Mouse (Mus musculus): ENCODE results near the gene Rplp1. TPM values are rescaled to one million over a fixed set of nuclear protein-coding genes. Genes with fewer than 3 reads are reported as not detected.

The Rplp1 gene
- polyA plus RNA-seq, 1 experiment from 2014 or later = 998 TPM

- H3K27me3 ChIP-seq (replicated peaks) = no peaks in the 10 kb centered on the region
- peaks cover 2% of the 10 kb centered on the region for H3K4me1 ChIP-seq
- H3K4me2 ChIP-seq = no peak overlapping the region
- ATAC-seq (ENCODE audit: low FRiP score) = no peak
- no peaks in the 10 kb centered on the region for H3K9me3 ChIP-seq (replicated peaks)
- no peak overlapping the region for H3K27ac ChIP-seq (replicated peaks)
- WGBS = 90% methylated on average over 3 of the region's 3 CpGs
- H3K36me3 ChIP-seq = no peaks in the 10 kb centered on the region
- no peak overlapping the region for H3K4me3 ChIP-seq (replicated peaks)
- H3K9ac ChIP-seq (replicated peaks) = no peak overlapping the region
These were observed 26.7 kb upstream of the Rplp1 start for GRCm38 (mm10) chr9:61941054-61941453.

GRCm38 (mm10) chr9:61933333-61933732, 19.0 kb upstream of the Rplp1 start:
- no peaks in the 10 kb centered on the region for H3K9me3 ChIP-seq (replicated peaks)
- H3K27ac ChIP-seq (replicated peaks) = no peak overlapping the region
- no peak for ATAC-seq (ENCODE audit: low FRiP score)
- H3K9ac ChIP-seq (replicated peaks) = no peak overlapping the region
- no peaks in the 10 kb centered on the region for H3K27me3 ChIP-seq (replicated peaks)
- no peak overlapping the region for H3K4me3 ChIP-seq (replicated peaks)
- H3K36me3 ChIP-seq = no peaks in the 10 kb centered on the region
- no peaks in the 10 kb centered on the region for H3K4me1 ChIP-seq
- H3K4me2 ChIP-seq = no peak overlapping the region
- 89% methylated on average over 2 of the region's 2 CpGs for WGBS

- Histone ChIP-seq H3K9ac (replicated peaks) (no peak overlapping the region), H3K4me2 (no peak overlapping the region), H3K36me3 (no peaks in the 10 kb centered on the region), H3K27me3 (replicated peaks) (no peaks in the 10 kb centered on the region), H3K4me3 (replicated peaks) (no peak overlapping the region), H3K27ac (replicated peaks) (no peak overlapping the region), H3K9me3 (replicated peaks) (no peaks in the 10 kb centered on the region), H3K4me1 (no peaks in the 10 kb centered on the region)
- 94% methylated on average over 3 of the region's 3 CpGs for WGBS
- ATAC-seq (ENCODE audit: low FRiP score) = no peak
These were observed 17.7 kb upstream of the Rplp1 start for GRCm38 (mm10) chr9:61932009-61932408.

- H3K27ac ChIP-seq (replicated peaks) = no peak overlapping the region
- no peaks in the 10 kb centered on the region for H3K27me3 ChIP-seq (replicated peaks)
- no peak overlapping the region for H3K4me3 ChIP-seq (replicated peaks)
- H3K4me2 ChIP-seq = no peak overlapping the region
- H3K9me3 ChIP-seq (replicated peaks) = no peaks in the 10 kb centered on the region
- no peaks in the 10 kb centered on the region for H3K36me3 ChIP-seq
- WGBS = 95% methylated on average over 10 of the region's 10 CpGs
- H3K4me1 ChIP-seq = no peaks in the 10 kb centered on the region
- ATAC-seq (ENCODE audit: low FRiP score) = no peak
- H3K9ac ChIP-seq (replicated peaks) = no peak overlapping the region
These were observed 10.8 kb upstream of the Rplp1 start for GRCm38 (mm10) chr9:61925086-61925660.

- no peak overlapping the region for H3K4me3 ChIP-seq (replicated peaks)
- H3K36me3 ChIP-seq = no peaks in the 10 kb centered on the region
- no peak overlapping the region for H3K4me2 ChIP-seq
- no peaks in the 10 kb centered on the region for H3K9me3 ChIP-seq (replicated peaks)
- H3K4me1 ChIP-seq = no peaks in the 10 kb centered on the region
- 98% methylated on average over 6 of the region's 6 CpGs for WGBS
- H3K9ac ChIP-seq (replicated peaks) = no peak overlapping the region
- ATAC-seq (ENCODE audit: low FRiP score) = no peak
- no peak overlapping the region for H3K27ac ChIP-seq (replicated peaks)
- no peaks in the 10 kb centered on the region for H3K27me3 ChIP-seq (replicated peaks)
These were observed 6.0 kb upstream of the Rplp1 start for GRCm38 (mm10) chr9:61920331-61920730.

- no peak for ATAC-seq (ENCODE audit: low FRiP score)
- no peak overlapping the region for H3K4me2 ChIP-seq
- H3K4me3 ChIP-seq (replicated peaks) = no peak overlapping the region
- H3K36me3 ChIP-seq = no peaks in the 10 kb centered on the region
- no peak overlapping the region for H3K9ac ChIP-seq (replicated peaks)
- no peaks in the 10 kb centered on the region for H3K9me3 ChIP-seq (replicated peaks)
- WGBS = 95% methylated on average over 5 of the region's 5 CpGs
- H3K4me1 ChIP-seq = peaks cover 5% of the 10 kb centered on the region
- no peaks in the 10 kb centered on the region for H3K27me3 ChIP-seq (replicated peaks)
- H3K27ac ChIP-seq (replicated peaks) = no peak overlapping the region
These were observed 5.1 kb upstream of the Rplp1 start for GRCm38 (mm10) chr9:61919464-61919863.

- 95% methylated on average over 6 of the region's 6 CpGs for WGBS
- H3K9me3 ChIP-seq (replicated peaks) = no peaks in the 10 kb centered on the region
- H3K4me2 ChIP-seq = no peak overlapping the region
- H3K4me3 ChIP-seq (replicated peaks) = no peak overlapping the region
- H3K27ac ChIP-seq (replicated peaks) = no peak overlapping the region
- peaks cover 5% of the 10 kb centered on the region for H3K36me3 ChIP-seq
- peaks cover 20% of the 10 kb centered on the region for H3K4me1 ChIP-seq
- H3K27me3 ChIP-seq (replicated peaks) = no peaks in the 10 kb centered on the region
- H3K9ac ChIP-seq (replicated peaks) = no peak overlapping the region
- ATAC-seq (ENCODE audit: low FRiP score) = no peak
These were observed 3.1 kb upstream of the Rplp1 start for GRCm38 (mm10) chr9:61917436-61917835.

GRCm38 (mm10) chr9:61916986-61917385, 2.6 kb upstream of the Rplp1 start:
- no peaks in the 10 kb centered on the region for H3K9me3 ChIP-seq (replicated peaks)
- no peak overlapping the region for H3K4me3 ChIP-seq (replicated peaks)
- no peak overlapping the region for H3K4me2 ChIP-seq
- ATAC-seq (ENCODE audit: low FRiP score) = no peak
- H3K27ac ChIP-seq (replicated peaks) = no peak overlapping the region
- no peak overlapping the region for H3K9ac ChIP-seq (replicated peaks)
- peaks cover 21% of the 10 kb centered on the region for H3K4me1 ChIP-seq
- H3K36me3 ChIP-seq = peaks cover 10% of the 10 kb centered on the region
- H3K27me3 ChIP-seq (replicated peaks) = no peaks in the 10 kb centered on the region
- 88% methylated on average over 3 of the region's 3 CpGs for WGBS

- Histone ChIP-seq H3K9me3 (replicated peaks) (no peaks in the 10 kb centered on the region), H3K4me1 (peaks cover 21% of the 10 kb centered on the region), H3K27me3 (replicated peaks) (no peaks in the 10 kb centered on the region), H3K9ac (replicated peaks) (no peak overlapping the region), H3K27ac (replicated peaks) (peak overlapping the region; percentile 91; the same call in 1 of the 2 replicates), H3K36me3 (peaks cover 23% of the 10 kb centered on the region), H3K4me2 (peak overlapping the region; percentile 85), H3K4me3 (replicated peaks) (peak overlapping the region; percentile 92; the same call in 1 of the 2 replicates)
- WGBS = 60% methylated on average over 4 of the region's 4 CpGs
- ATAC-seq (ENCODE audit: low FRiP score) = no peak
These were observed 1.2 kb upstream of the Rplp1 start for GRCm38 (mm10) chr9:61915393-61916005.

- Histone ChIP-seq H3K4me1 (peaks cover 21% of the 10 kb centered on the region), H3K9ac (replicated peaks) (peak overlapping the region; percentile 60), H3K27ac (replicated peaks) (peak overlapping the region; percentile 91), H3K4me2 (peak overlapping the region; percentile 85), H3K36me3 (peaks cover 23% of the 10 kb centered on the region), H3K4me3 (replicated peaks) (peak overlapping the region; percentile 92), H3K9me3 (replicated peaks) (no peaks in the 10 kb centered on the region), H3K27me3 (replicated peaks) (no peaks in the 10 kb centered on the region)
- 3% methylated on average over 13 of the region's 13 CpGs for WGBS
- peak; percentile 17; the same call in 1 of the 2 replicates for ATAC-seq (ENCODE audit: low FRiP score)
These were observed 567 bp upstream of the Rplp1 start for GRCm38 (mm10) chr9:61914917-61915300.

GRCm38 (mm10) chr9:61911300-61912128, 2.8 kb downstream of the Rplp1 start:
- no peak for ATAC-seq (ENCODE audit: low FRiP score)
- Histone ChIP-seq H3K4me3 (replicated peaks) (no peak overlapping the region), H3K4me2 (no peak overlapping the region), H3K4me1 (peaks cover 21% of the 10 kb centered on the region), H3K9ac (replicated peaks) (no peak overlapping the region), H3K27me3 (replicated peaks) (no peaks in the 10 kb centered on the region), H3K9me3 (replicated peaks) (no peaks in the 10 kb centered on the region), H3K36me3 (peaks cover 23% of the 10 kb centered on the region), H3K27ac (replicated peaks) (no peak overlapping the region)
- 57% methylated on average over 6 of the region's 6 CpGs for WGBS
